17 mouse cellular contexts compared by ENCODE assay signal in genomic region chr2:129489496-129490285, GRCm38 (mm10). TPM values are rescaled to one million over a fixed set of nuclear protein-coding genes. Genes with fewer than 3 reads are reported as not detected.
DNase-seq lines count a peak whose midpoint lies in the region; TF ChIP-seq lines count a peak whose summit lies in the region.
"Had no signal": no experiment of that assay in that cellular context is flagged by ENCODE, and none has a peak within 500 bp of the region (broad histone marks: within the 10 kb centered on the region; RNA-seq: fewer than 3 reads in every experiment).

No protein-coding gene starts in this region.

- no peaks in the 10 kb centered on the region for H3K36me3 ChIP-seq in kidney, adult 2 months (ENCODE audit: control insufficient read depth, insufficient read depth, low read length)
- no peaks in the 10 kb centered on the region for H3K36me3 ChIP-seq in megakaryocyte, embryonic 14.5 days (replicated peaks; ENCODE audit: low read length)
- H3K36me3 ChIP-seq in hindbrain, embryonic 10.5 days: no peaks in the 10 kb centered on the region
- H3K36me3 ChIP-seq: heart, embryonic 10.5 days; hindbrain, embryonic 13.5 days; lung, embryonic 15.5 days had no signal

- no peaks in the 10 kb centered on the region for H3K9me3 ChIP-seq in megakaryocyte, embryonic 14.5 days
- no peaks in the 10 kb centered on the region for H3K9me3 ChIP-seq in hindbrain, embryonic 10.5 days
- H3K9me3 ChIP-seq: heart, embryonic 10.5 days; hindbrain, embryonic 13.5 days; lung, embryonic 15.5 days had no signal

- WGBS in kidney, adult 2 months: 65% methylated on average over 3 of the region's 3 CpGs
- 75% methylated on average over 3 of the region's 3 CpGs for WGBS in hindbrain, embryonic 10.5 days

- H3K4me1 ChIP-seq in kidney, adult 2 months (ENCODE audit: control insufficient read depth, insufficient read depth, low read length): no peaks in the 10 kb centered on the region
- peaks cover 28% of the 10 kb centered on the region for H3K4me1 ChIP-seq in megakaryocyte, embryonic 14.5 days
- no peaks in the 10 kb centered on the region for H3K4me1 ChIP-seq in hindbrain, embryonic 10.5 days (replicated peaks)
- H3K4me1 ChIP-seq: heart, embryonic 10.5 days; hindbrain, embryonic 13.5 days; lung, embryonic 15.5 days had no signal

- H3K27me3 ChIP-seq in kidney, adult 2 months (replicated peaks; ENCODE audit: control insufficient read depth, insufficient read depth, low read length): no peaks in the 10 kb centered on the region
- peaks cover 2% of the 10 kb centered on the region for H3K27me3 ChIP-seq in megakaryocyte, embryonic 14.5 days (replicated peaks)
- H3K27me3 ChIP-seq in hindbrain, embryonic 10.5 days (ENCODE audit: insufficient read depth, poor library complexity, severe bottlenecking): no peaks in the 10 kb centered on the region
- H3K27me3 ChIP-seq: hindbrain, embryonic 13.5 days; lung, embryonic 15.5 days had no signal

- TF ChIP-seq CTCF in kidney, adult 2 months (conservative IDR thresholded peaks at IDR 0.05; ENCODE audit: insufficient read depth, insufficient read length, low read depth, low read length): no peak

- TF ChIP-seq POLR2A in kidney, adult 2 months (IDR thresholded peaks at IDR 0.05; ENCODE audit: low read depth, low read length): no peak

- H3K4me3 ChIP-seq in kidney, adult 2 months (ENCODE audit: insufficient read depth, low read depth, low read length): no peak overlapping the region
- H3K4me3 ChIP-seq in megakaryocyte, embryonic 14.5 days (replicated peaks): peak overlapping the region; percentile 24
- H3K4me3 ChIP-seq in hindbrain, embryonic 10.5 days: no peak overlapping the region
- H3K4me3 ChIP-seq: heart, embryonic 10.5 days; hindbrain, embryonic 13.5 days; lung, embryonic 15.5 days had no signal

- no peak overlapping the region for H3K27ac ChIP-seq in kidney, adult 2 months (ENCODE audit: insufficient read depth, low read depth, low read length)
- no peak overlapping the region for H3K27ac ChIP-seq in hindbrain, embryonic 10.5 days
- H3K27ac ChIP-seq: heart, embryonic 10.5 days; hindbrain, embryonic 13.5 days; lung, embryonic 15.5 days had no signal

- peak; percentile 9 for DNase-seq in kidney, adult 2 months
- DNase-seq in kidney, postnatal 10 days: no peak
- peak; percentile 80 to 83 for DNase-seq in spleen, postnatal 36 days (ENCODE audit: low spot score in 2 of 2)
- DNase-seq in spleen, adult 12 weeks (ENCODE audit: low spot score): no peak
- no peak for DNase-seq in right cerebral cortex, adult 18-20 months
- no peak for DNase-seq in hindbrain, embryonic 10.5 days (ENCODE audit: low spot score)
- no peak for DNase-seq in retina, postnatal 1 day
- DNase-seq: cerebellum, postnatal 10 days; kidney, adult 11 months; right cerebral cortex, postnatal 25 days had no signal

RNA-seq across cellular contexts. Expression of gene F830045P16Rik, which starts 46.7 kb away (rescaled TPM):
- polyA plus RNA-seq in kidney, adult 2 months (2012; rRNA removed): not detected in 2 replicates
- 0.08 TPM in 1 of 2 replicates, not detected in the other for polyA plus RNA-seq in megakaryocyte, embryonic 14.5 days (2012; ENCODE audit: insufficient read depth, low replicate concordance)
- not detected in 2 replicates for polyA plus RNA-seq in hindbrain, embryonic 10.5 days (2016; fragmentation: Nextera tagmentation; extraction: Ambion mirVana)
- polyA plus RNA-seq: C2C12; embryonic facial prominence, embryonic 11.5 days; hindbrain, embryonic 13.5 days; lung, embryonic 15.5 days; midbrain, embryonic 16.5 days had no signal

Comparison
In these comparisons a context has a peak if more than half of its experiments do, and no peak if none do; other contexts are left out.
1. DNase-seq: peak in kidney, adult 2 months (single experiment) and spleen, postnatal 36 days (2 of 2); none in kidney, postnatal 10 days (single experiment), spleen, adult 12 weeks (single experiment), right cerebral cortex, adult 18-20 months (single experiment), hindbrain, embryonic 10.5 days (single experiment) and retina, postnatal 1 day (single experiment).